Mouse (Mus musculus) erythroblast, adult 5-6 weeks (primary cell): ENCODE results near the gene Kdm2a. TPM values are rescaled to one million over a fixed set of nuclear protein-coding genes. Genes with fewer than 3 reads are reported as not detected.

Experiments
- ATAC-seq: replicated peaks from 2 replicates; pipeline ENCODE4 v1.8.0; 2016; ENCODE audit warnings: moderate number of reproducible peaks, mild to moderate bottlenecking, moderate TSS enrichment, inconsistent platforms; ENCODE audit not compliant: poor library complexity, low FRiP score, severe bottlenecking
- total RNA-seq, 2 experiments: library from RNA; stranded (forward) in 1 of 2; stranded (reverse) in 1 of 2; fragments of 150-400 nt in 1 of 2; fragments of 200-764, 138-1000 nt in 1 of 2; gene quantifications; 2 replicates each; pipeline versions ENCODE4 v1.2.3 to v1.2.4; 2015 to 2017; ENCODE audit warnings: low replicate concordance in 2 of 2

Kdm2a gene
- total RNA-seq (2015; ENCODE audit: low replicate concordance) (56.6 and 57.5 TPM in 2 replicates), total RNA-seq (2017; ENCODE audit: low replicate concordance) (71.1 and 123 TPM in 2 replicates)

DNA sequence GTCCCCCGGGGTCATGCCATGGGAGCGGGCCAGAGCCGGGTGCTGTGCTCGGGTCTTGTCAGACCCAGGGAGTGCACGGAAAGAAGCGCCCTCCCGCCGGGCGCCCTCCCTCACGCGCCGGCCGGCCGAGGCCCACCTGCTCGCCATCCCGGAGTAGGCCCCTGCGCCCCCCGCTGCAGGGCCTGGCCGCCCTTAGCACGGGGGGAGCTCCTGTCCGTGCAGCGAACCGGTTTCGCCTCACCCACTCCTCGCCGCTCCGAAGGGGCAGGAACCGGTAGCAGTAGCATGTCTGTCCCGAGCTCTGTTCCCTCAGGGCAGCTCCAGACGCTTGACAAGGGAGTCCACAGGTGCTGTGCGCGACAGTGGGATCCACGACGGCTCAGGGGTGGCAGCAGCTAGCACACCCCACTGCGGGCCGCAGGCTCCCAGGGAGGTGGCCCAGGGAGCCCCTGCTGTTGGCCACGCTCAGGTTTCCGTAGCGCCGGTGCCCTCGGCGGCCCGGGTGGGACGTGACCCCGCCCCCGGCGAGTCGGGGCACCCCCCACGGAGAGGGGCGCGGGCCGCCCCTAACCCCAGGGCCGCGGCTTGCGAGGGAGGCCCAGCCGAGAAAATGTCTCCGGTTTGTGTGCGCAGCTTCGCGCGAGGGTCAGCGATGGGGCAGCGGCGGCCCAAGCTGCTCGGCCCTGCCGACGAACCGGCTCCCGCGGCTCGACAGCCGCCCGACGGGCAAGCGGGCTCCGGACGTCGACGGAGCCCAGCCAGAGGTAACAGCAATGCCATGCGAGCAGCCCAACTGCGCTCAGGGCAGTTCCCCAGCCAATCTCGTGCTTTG lies at the start of gene Kdm2a:
Gene Kdm2a (minus strand): TSS at position 488 of the 832 bp plus-strand sequence.
- ATAC-seq, result peak; percentile 29

DNA sequence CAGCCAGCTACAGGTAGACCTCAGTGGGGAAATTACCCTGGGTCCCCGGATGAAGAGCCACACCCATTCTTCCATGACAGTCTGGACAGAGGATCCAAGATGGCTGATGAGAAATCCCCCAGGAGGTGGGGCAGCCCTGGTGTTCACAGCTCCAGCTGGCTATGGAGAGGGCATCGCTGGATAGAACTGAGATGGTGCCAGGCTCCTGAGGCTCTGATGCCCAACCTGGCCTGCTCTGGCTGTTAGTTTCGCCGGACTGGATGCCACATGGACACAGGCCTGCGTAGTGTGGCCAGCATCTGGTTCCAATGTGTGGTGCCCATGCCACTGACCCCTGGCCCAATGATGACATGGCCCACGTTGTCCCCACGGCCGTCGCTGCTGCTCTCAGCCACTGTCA lies 49.4 kb upstream of the Kdm2a start:
- ATAC-seq, result no peak

DNA sequence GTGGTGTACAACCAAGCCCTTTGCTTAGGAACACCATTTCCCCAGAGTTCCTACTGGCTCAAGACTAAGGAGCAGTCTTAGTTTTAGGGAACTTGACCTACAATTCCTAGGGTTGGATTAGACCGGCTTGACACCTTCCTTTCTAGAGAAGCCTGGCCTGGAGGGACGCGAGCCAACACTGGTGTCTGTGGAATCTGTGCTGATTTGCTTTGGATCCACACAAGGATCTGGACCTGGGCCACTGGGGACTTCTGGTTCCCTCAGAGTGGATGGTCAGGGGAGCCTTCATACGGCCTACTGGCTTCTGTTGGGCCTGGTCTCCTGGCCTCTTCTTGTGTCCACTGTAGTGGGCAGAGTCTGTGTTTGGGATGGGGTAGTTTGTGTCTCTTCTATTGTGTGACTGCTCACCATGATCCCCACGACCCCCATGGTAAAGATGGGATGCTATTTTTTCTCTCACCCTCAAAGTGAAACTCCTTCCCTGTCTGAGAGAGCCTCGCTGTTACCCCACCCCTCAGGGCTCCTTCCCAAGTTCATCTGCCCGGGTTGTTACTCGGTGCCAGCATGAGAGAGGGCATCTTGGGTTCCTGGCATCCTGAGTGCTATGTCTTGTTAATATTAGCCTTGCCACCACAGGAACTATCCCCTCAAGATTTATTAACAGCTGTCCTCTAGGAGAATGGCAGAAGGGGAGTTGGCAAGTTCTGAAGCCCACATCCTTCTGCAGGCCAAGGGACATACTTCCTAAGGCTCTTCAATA lies 48.8 kb upstream of the Kdm2a start:
- ATAC-seq, result no peak

DNA sequence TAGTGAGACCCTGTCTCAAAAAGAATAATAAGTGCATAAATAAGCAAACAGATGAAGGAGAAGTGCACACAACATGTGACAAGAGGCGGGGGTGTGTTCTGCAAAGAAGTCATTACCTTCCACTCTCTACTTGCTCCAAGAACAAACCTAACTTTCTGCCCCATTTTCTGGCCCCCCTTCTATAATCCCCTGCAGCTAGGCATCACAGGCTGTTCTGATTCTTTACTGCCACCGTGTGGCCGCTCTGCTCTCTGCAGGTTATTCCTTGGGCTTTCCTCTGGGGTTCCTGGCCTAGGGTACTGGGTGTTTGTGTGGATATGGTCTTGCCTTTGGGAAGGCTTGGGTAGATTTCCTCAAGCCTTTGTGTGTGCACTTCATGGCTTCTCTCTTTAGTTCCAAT lies 44.3 kb upstream of the Kdm2a start:
- ATAC-seq, result peak; percentile 63

DNA sequence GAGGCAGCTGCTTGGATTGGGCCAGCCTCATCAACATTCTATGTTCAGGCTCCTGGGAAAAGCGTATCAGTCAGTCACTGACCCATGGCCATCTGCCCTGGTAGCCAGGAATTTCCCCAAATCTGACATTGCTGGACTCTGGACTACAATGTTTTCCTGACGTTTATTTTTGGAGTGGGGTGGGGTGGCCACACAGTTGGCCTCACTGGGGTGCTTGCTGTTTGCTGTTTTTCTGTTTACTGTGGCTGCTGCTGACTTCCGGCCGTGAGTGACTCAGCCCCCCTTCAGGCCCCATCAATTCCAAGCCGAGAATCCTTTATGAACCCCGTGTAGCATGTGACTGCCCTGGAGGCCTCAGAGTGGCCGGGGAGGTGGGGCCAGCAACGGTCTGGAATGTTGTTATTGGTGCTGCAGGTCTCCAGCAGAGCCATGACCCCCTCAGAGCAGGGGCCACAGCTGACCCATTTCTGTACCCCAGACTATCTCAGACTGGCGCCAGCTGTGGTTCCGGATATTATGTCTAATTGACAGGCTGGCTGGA lies 43.6 kb upstream of the Kdm2a start:
- peak; percentile 22; the same call in 1 of the 2 replicates for ATAC-seq

DNA sequence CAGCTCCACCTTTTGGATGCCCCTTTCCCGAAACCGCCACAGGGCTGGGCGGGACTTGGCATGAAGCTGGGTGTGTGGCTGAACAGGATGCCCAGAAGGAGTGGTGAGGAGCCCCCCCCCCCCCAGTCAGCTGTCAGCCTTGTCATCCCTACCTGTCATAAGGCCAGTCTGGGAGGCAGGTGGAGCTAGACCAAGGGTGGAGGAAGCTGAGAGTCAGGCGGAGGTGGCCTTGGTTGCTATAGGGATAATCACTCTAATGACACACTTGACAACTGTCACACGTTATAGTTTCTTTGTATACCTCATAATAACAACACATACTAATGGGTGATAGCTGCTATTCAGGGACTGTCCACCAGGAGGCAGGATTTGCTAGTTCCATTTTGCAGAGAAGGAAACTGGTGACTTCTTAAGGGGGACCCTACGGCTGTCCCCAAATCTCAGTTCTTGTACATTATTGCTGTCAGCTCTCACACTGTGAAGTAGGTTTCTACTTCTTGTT lies 43.1 kb upstream of the Kdm2a start:
- peak; percentile 56 for ATAC-seq

DNA sequence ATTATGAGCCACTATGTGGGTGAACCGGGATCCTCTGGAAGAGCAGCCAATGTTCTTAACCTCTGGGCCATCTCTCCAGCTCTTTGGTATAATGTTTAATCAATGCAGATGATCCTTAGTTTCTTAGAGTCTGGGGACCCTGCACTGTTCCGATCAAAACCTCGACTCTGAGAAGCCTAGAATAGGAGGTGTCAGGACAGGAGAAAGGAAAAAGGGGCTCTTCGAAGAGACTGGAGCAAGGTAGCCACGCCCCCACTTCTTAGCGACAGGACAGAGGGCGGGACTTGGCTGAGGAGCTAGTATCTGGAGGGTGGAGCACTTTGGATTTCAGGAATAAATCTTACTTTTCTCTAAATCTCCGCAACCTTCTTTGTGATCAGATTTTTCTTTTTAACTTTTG lies 42.1 kb upstream of the Kdm2a start:
- no peak for ATAC-seq

DNA sequence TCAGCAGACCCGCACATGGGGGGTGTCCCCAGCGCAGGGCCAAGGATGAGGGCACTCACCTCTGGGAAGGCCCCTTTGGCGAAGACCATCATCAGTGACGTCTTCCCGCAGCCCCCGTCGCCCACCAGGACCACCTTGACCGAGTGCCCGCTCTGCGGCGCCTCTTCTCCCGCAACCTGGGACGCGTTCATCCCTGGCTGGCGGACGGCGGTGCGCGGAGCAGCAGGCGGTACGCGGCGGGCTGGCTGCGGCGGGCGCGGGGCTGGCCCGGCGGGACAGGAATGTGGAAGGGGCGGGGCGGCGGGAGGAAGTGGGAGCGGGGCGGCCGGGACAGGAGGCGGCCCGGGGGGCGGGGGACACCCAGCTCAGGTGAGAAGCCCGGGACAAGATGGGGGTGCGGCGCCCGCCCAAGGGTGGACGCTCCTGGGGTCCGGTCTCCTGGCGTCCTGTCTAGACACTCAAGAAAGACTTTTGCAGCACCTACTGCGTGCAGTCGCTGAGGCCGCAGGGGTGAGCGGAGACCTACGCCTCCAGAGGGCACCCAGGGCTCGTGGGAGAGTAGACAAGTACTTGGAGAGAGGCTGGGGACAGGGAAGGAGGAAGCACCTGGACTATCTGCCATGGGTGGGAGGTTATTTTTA lies 41.2 kb upstream of the Kdm2a start, which contains the start of gene Rhod:
Gene Rhod (minus strand): TSS at position 272 of the 641 bp plus-strand sequence.
- ATAC-seq, result no peak

DNA sequence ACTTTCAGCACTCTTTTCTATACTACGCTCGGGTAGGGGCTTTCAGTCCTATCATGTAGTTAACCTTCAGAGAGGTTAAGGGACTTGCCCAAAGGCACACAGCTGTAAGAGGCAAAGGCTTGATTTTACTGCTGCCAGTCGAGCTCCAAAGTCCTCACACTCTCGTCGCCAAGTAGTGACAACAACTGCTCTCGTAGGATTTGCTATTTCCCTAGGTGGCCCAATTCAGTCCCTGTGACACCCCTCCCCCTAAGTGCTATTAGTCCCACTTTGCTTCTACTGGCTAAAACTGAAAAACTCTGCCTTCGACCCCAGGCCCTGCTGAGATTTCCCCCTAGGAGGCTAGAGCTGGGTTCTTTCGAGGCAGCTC lies 40.7 kb upstream of the Kdm2a start:
- ATAC-seq, result no peak

DNA sequence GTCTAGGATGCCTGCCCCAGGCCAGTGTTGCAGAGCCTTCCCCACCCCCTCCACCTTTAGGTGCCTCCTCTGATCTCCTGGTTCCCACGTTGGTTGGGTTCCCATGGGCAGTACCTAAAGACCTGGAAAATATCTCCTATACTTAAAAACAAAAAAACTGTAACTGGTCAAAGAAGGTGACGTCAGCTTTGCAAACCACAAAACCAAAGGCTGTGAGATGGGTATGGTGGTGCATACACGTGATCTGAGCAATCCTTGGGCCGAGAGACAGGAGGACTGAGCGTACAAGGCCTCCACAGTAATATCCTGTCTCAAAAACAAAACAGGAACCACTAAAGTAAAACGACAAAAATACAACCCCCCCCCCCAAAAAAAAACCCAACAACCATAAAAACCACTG lies 39.8 kb upstream of the Kdm2a start:
- no peak for ATAC-seq

DNA sequence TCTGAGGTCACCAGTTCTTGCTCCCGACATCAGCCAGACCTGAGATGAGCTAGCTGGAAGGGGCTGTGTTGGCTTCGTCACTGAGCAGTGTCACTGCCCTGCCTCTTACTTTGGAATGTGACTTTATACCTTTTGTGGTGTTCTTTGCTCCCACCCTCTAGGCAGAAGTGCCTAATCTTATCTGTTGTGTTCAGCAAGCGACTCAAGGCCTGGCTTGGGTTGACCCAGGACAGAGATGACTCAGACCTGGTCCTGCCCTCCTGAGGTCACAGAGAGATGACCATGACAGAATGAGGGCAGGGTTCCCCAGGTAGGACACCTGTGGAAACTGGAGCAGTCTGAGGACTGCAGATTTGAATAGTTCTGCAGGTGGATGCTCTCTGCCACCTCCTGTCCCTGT lies 38.2 kb upstream of the Kdm2a start:
- no peak for ATAC-seq

DNA sequence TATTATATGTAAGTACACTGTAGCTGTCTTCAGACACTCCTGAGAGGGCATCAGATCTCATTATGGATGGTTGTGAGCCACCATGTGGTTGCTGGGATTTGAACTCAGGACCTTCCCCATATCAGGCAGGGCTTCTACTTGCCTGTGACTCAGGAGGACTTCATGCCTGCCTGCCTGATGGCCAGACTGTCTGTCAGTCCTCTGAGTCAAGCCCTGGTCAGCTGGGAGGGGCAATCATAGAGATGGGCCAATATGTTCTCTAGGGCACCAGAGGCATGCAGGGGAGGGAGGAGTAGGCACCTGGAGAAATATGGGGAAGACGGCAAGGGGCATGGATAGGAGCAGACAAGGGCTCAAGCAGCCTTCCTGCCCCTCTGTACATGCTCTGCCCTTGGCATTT lies 36.9 kb upstream of the Kdm2a start:
- ATAC-seq, result no peak

DNA sequence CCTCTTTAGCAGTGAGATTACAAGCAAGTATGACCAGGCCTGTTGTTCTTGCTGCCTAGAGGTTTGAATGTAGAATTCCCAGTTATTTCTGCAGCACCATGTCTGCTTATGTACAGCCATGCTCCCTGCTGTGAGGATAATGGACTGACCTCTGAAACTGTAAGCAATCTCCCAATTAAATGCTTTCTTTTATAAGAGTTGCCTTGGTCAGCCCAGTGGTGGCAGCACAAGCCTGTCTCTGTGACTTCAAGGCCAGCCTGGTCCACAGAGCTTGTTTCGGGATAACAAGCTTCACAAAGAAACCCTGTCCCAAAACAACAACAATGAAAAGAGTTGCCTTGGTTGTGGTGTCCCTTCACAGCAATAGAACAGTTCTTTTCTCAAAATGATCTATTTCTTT lies 35.7 kb upstream of the Kdm2a start:
- ATAC-seq, result no peak

DNA sequence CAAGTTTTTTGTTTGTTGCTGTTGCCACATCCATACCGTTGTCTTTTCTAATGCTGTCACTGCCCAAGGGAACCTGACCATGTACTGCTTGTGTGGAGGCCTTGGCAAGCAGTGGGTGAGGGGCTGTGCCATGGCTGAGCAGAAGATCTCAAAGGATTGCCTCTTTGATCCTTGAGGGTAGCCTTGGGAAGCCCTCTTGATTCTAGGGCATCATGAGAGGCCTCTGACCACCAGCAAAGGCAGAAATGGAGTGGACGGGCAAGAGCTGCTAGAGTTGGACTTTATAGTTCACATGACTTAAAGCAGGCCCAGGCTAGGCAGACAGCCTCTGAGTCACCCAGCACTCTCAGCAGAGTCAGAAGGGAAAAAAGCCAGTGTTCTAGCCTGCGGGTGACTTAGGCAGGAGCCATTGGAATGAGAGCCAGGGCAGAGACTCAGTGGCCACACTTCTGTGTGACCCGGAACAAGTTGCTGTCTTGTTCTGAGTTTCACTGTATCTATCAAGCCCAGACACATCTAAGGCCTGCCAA lies 32.1 kb upstream of the Kdm2a start:
- no peak for ATAC-seq

DNA sequence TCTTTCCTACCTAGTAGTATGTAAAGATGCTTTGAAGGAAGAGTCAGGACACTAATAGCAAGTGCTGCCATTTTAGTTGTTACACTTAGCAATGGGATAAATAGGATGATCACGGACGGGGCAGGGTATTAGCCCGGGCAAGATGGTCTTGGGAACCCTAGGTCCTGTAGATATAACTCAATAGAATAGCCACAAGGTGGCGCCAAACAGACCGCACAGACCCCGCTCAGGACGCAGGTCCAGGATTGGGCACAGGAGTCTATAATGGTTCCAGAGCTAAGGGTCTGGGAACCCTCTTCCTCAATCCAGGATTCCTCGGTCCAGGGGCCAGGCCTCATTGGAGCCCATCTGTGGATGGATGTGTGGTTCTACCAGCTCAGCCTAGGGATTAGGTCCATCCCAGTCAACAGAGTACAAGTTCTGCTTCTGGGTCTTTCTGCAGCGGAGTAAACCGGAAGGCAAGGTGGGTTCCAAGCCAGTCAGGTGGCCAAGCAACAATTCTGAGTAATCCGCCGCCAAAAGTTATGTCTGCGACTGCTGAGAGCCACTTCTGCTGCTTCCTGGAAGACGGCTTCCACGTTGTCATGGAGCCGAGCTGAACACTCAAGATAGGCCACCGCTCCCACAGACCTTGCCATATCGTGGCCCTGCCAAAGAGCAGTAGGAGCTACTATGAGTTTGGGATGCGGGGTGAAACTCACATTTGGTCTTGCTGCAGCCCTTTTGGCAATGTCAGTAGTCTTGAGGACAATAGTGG lies 27.7 kb upstream of the Kdm2a start:
- peak; percentile 80 for ATAC-seq

DNA sequence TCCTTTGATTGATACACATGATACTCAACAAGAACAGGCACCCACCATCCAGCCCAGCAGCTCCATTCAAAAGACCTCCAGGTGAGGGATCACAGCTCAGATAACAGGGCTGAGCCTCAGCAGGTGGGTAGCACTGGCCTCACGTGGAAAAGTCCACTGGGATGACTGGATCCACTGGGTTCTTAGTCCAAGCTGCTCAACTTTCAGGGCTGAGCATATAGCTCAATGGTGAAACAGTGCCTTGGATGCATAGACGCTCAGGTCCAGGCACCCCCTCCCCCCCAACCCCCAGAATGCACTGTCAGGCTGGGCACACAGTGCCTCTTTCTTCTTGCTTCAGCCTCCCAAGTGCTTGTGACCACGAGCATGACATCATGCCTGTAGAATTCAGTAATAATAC lies 24.9 kb upstream of the Kdm2a start:
- no peak for ATAC-seq

DNA sequence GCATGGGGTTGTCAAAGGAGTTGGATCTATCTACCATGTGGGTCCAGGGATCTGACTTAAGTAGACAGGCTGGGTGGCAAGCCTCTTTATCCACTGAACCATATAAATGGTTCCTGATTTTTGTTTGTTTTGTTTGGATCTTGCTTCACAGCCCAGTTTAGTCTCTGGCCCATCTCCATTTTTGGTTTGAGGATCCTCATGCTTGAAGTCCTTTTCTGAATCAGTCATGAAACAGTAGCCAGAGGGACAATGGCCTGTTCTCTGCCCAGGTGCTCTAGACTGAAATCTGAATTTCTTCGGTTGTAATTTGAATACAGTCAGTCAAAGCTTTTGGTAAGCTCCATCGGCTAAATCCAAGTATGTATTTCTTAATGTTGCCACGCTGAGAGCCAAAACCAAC lies 24.5 kb upstream of the Kdm2a start:
- ATAC-seq, result no peak

DNA sequence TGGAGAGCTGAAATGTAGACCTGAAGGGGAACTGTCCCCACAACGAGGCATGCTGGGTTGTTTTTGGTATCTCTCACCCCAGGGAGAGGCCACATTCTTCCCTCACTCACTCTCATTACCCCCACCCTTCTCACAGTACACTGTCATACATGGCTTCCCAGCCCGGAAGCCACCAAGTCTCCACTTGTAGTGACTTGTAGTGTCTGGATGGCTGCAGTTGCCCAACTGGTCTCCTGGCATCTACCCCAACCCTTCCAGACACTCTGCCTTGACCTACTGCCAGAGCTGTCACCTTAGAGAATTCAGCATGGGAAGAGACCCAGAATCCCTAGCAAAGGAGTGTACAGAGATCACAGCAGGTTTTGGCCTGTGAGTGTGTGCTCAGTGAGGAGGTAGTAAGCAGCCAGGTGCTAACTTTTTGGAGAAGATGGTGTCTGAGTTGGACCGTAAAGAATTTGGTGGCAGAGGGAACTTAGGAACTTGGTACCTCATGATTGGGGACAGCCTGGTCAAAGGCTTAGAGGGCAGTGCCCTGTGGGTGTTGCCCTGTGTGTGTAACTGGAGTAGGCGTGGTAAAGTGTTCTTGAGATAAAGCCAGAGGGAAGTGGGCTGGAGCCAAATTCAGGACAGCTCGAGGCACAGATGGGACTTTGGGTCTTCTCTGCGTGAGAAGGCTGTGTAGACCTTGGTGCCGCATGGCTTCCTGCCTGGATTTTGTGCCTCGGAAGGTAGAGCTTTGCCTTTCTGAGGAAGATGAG lies 22.2 kb upstream of the Kdm2a start:
- ATAC-seq, result 0 out of 2 replicates have a peak, but pooled peaks have one; percentile 40
